8 mouse cellular contexts compared by ENCODE assay signal in the genomic region with DNA sequence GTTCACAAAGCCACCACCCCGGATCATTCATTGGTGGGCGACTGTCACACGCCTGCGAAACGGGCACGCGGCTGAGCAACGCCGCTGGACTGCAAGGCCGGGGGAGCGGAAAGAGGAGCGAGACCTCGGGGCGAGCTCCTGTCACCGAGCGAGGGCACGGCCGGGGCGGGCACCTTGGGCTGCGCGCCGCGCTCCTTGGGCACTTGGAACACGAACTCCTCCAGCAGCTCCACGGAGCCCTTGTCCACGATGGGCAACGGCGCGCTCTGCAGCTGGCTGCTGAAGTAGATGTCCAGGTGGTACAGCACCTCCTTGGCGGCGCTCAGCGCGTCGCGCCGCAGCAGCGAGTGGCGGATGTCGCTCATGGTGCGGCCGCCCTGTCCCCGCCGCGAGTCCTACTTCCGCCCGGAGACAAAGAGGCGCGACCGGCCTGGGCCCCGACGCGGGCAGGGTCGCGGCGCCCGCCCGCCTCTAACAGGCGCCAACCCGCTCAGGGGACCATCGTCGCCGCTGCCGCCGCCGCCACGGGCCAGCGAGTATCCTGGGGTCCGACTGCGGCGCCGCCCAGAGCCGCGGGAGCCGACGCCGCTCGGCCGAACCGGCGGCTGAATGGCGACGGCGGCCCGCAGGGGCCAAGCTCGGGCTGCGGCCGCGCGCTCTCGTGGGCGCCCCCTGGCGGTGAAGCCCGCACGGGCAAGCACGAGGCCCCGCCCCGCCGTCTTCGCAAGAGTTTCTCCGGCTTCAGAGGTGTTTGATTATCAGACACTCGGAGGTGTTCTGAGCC. TPM values are rescaled to one million over a fixed set of nuclear protein-coding genes. Genes with fewer than 3 reads are reported as not detected.
DNase-seq lines count a peak whose midpoint lies in the region; ATAC-seq lines count a peak whose summit lies in the region.

A gene (minus strand): TSS at position 631 of the 784 bp plus-strand sequence.

- ATAC-seq in hindbrain, embryonic 11.5 days (ENCODE audit: low FRiP score), result peak; percentile 88

- peak; percentile 92 for DNase-seq in MN1 (ENCODE audit: low spot score)
- DNase-seq in cerebellum, adult 9-10 months, result peak; percentile 86
- peak; percentile 39 to 91 for DNase-seq in frontal cortex, adult 2 months (ENCODE audit: extremely low spot score in 1 of 2, low spot score in 1 of 2)
- DNase-seq in hindbrain, embryonic 11.5 days (ENCODE audit: low spot score), result peak; percentile 96
- DNase-seq in layer of hippocampus, postnatal 14 days (ENCODE audit: low spot score in 2 of 2), result peak; percentile 85 to 86
- peak; percentile 93 for DNase-seq in lung, postnatal 14 days
- DNase-seq in retina, adult 2 months (ENCODE audit: low read depth, low spot score), result peak; percentile 71
- DNase-seq in thymus, postnatal 36 days, result peak; percentile 90

- H3K27me3 ChIP-seq in hindbrain, embryonic 11.5 days (ENCODE audit: control insufficient read depth, insufficient read depth, low read length), result no peaks in the 10 kb centered on the region

- no peaks in the 10 kb centered on the region for H3K9me3 ChIP-seq in hindbrain, embryonic 11.5 days (ENCODE audit: control insufficient read depth, low read length)

- peak within 1 kb of the TSS; percentile 96 for H3K27ac ChIP-seq in hindbrain, embryonic 11.5 days (ENCODE audit: low read depth, low read length)

- 0 out of 2 replicates have a peak, but pooled peaks cover 12% of the 10 kb centered on the region for H3K36me3 ChIP-seq in hindbrain, embryonic 11.5 days (ENCODE audit: control insufficient read depth, insufficient read depth, low read length)

- WGBS in hindbrain, embryonic 11.5 days, result under 1% methylated on average over 90 of the region's 101 CpGs

- peak within 1 kb of the TSS; percentile 74 for H3K4me2 ChIP-seq in hindbrain, embryonic 11.5 days (replicated peaks; ENCODE audit: low read depth, low read length)

- peak within 1 kb of the TSS; percentile 97 for H3K9ac ChIP-seq in hindbrain, embryonic 11.5 days (ENCODE audit: low read depth, low read length)

- no peaks in the 10 kb centered on the region; the same call in 1 of the 2 replicates for H3K4me1 ChIP-seq in hindbrain, embryonic 11.5 days (replicated peaks; ENCODE audit: control insufficient read depth, insufficient read depth, low read length)

- peak within 1 kb of the TSS; percentile 90 for H3K4me3 ChIP-seq in hindbrain, embryonic 11.5 days (ENCODE audit: low read depth, low read length)

RNA-seq across cellular contexts. Expression of the gene that starts here (rescaled TPM):
- polyA plus RNA-seq in frontal cortex, adult 2 months (2012; rRNA removed), result 16.9 and 17.0 TPM in 2 replicates
- 34.1 and 42.9 TPM in 2 replicates for polyA plus RNA-seq in hindbrain, embryonic 11.5 days (2014; fragmentation: Nextera tagmentation; extraction: Ambion mirVana)
- total RNA-seq in layer of hippocampus, postnatal 14 days (2021), result 10 to 100 TPM; 20.8 to 23.1 TPM

Comparison
In these comparisons a context has a peak if more than half of its experiments do, and no peak if none do; other contexts are left out.
1. Peak in every context shown above with its lines: DNase-seq, ATAC-seq, H3K4me3 ChIP-seq and H3K27ac ChIP-seq.